Mouse (Mus musculus) left cerebral cortex, postnatal 14 days (tissue): ENCODE results near the gene Zdhhc25. TPM values are rescaled to one million over a fixed set of nuclear protein-coding genes. Genes with fewer than 3 reads are reported as not detected.

Experiments
- DNase-seq, 2 experiments: peaks; one replicate each; pipeline ENCODE4 v3.0.0; 2021 to 2022; ENCODE audit warnings: low spot score in 2 of 2, mixed read lengths in 1 of 2
- intact Hi-C: fragments of 180-260 bp; cut with DNase I; formaldehyde crosslinking; loops from one replicate; pipeline ENCODE4 v1.15.1; 2025
- total RNA-seq, 2 experiments: library from RNA; stranded (reverse); gene quantifications; 2 replicates each; pipeline ENCODE4 v1.2.3; 2021

Zdhhc25 gene
- total RNA-seq, 2 experiments from 2014 or later, result not detected

DNA sequence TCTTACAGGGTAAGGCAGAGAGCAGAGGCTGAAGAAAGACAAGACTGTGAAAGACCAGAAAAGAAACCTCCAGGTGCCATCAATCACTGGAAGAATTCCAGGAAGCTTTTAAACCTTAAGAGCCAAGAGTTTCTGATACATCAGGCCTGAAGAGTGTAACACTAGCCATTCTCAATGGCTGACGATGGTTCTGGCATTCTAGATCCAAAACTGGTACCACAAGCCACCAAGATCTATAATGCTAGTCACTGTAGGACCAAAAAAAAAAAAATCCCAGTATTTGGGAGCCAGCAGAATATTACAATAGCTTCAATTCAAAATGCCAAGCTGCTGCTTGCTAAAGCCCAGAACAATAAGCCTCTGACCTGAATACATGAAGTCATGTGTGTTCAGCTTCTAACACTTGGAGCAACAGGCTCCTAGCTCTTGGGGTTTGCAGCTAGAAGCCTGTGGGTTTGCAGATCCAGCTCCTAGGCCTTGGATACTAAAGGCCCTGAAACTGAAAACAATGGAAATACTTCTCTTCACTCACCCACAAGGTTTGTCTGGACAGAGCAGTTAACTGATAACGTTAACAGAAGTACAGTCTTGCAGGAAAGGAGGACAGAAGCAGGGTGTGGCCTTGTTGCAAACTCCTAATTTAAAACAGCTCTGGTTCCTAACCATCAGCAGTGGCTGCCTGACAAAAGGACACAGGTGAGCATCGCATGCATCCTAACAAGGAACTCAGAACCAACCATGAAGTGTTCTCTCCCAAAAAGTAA lies 25.4 kb downstream of the Zdhhc25 start:
- DNase-seq, result no peak

DNA sequence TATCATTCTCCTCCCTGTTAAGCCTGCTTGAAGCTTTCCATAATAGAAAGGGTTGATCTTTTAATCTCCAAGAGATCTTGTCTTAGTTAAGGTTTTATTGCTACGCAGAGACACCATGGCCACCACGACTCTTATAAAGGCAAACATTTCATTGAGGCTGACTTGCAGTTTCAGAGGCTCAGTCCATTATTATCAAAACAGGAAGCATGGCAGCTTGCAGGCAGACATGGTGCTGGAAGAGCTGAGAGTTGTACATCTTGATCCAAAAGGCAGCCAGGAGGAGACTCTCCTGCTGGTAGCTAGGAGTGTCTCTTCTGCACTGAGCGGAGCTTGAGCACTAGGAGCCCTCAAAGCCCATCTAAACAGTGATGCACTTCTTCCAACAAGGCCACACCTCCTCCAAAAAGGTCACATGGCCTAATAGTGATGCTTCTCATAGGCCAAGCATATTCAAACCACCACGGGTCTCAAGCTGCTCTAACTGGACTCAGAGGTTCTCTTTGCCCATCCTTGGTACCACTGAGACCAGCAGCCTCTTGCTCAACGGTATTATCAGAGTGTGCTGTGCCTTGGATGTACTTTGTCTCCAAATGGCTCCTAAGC lies 26.9 kb downstream of the Zdhhc25 start:
- DNase-seq, result no peak
- intact Hi-C loops, result no loop called here

More for the DNA sequence above, 25.4 kb downstream of the Zdhhc25 start:
- intact Hi-C loops, result no loop called here

DNA sequence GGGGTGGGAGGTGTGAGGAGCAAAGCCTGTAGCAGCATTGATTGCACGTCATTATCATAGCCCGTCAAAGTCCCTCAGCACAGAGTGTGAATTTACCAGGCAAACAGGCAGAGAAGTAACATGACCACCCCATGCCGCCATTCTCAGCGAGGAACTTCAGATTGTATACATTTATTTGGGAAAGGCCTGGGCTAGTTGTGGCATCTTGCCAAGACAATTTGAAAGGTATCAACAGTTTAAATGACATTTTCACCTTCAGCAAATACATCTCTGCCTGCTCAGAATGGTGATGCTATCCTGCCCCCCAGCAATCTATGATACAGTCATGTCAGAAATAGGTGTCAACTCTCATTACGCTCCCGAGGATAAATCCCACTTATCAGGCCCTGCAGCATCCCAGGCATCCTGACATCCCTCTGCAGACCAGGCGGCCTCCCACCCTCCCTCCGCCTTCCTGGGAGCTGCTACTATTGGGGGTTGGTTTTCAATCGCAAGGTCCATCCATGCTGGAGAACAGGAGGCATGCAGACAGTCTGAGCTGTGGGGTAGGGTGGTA lies 28.8 kb downstream of the Zdhhc25 start:
- no peak for DNase-seq
- intact Hi-C loops, result no loop called here

DNA sequence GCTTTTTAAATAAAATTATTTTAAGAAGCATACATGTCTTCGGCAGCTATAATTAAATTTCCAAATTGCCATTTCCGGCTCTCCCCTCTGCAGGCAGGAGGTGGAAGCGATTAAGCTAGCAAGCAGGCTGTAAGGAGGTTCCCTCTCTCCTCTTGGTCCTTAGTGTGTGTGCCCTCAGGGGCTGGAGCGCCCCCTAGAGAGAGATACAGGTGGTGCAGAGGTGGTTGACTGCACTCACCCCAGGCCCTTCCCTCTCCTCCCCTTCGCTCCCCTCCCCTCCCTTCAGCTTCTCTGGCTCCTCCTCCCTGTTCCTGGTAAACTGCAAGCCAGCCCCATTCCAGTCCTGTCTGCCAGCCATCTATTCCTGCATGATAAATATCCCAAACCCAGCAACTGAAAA lies 35.1 kb downstream of the Zdhhc25 start:
- DNase-seq, result no peak

DNA sequence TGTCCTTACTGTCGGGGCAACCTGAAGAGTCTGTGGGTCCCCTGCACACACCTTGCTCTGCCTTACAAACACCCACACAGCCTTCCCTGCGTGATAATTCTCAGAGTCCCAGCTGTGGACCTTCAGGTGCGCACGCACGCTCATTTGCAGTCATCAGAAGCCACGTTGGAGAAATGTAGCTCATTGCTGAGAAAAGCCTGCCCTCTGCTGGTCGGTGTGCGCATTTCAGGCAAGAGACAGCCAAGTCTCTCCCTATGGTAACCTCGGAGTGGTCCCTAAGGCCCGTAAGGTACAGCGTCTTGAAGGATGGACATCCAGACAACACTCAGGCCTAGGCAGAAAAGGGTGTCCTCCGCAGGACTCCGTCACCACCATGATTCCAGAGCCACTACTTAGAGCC lies 50.9 kb downstream of the Zdhhc25 start:
- intact Hi-C loops, result loop anchor here (5.0 to 10.0 kb wide), 4 partner anchors 96 to 1024 kb away; no protein-coding TSS in a partner anchor
- DNase-seq, result peak; percentile 85 to 88

More for the DNA sequence above, 35.1 kb downstream of the Zdhhc25 start:
- intact Hi-C loops, result no loop called here

Other genes starting within 250 kb of the Zdhhc25 start
- 10 to 100 TPM; 47.6 to 48.6 TPM for gene Brd1, start 133.9 kb downstream of the Zdhhc25 start, total RNA-seq
- 10 to 100 TPM; 10.6 to 12.3 TPM for gene Zbed4, start 151.4 kb downstream of the Zdhhc25 start, total RNA-seq
- gene Alg12, start 219.0 kb downstream of the Zdhhc25 start, total RNA-seq, result 10 to 100 TPM; 10.3 to 12.3 TPM
- 10 to 100 TPM; 18.9 to 21.4 TPM for gene Creld2, start 219.3 kb downstream of the Zdhhc25 start, total RNA-seq